Comparison of ENCODE assay signal across 14 mouse cellular contexts in genomic region chr11:68719774-68720173, GRCm38 (mm10).
"Had no signal": no experiment of that assay in that cellular context is flagged by ENCODE, and none has a peak within 500 bp of the region (broad histone marks: within the 10 kb centered on the region; RNA-seq: fewer than 3 reads in every experiment).

No protein-coding gene starts in this region.

- H3K4me3 ChIP-seq: limb, embryonic 12.5 days; limb, embryonic 15.5 days; liver, embryonic 15.5 days; midbrain, embryonic 12.5 days had no signal

- DNase-seq: lung, adult 2 months; right cerebral cortex, adult 18-20 months; right cerebral cortex, postnatal 14 days; right cerebral cortex, postnatal 4 days; thymus, adult 2 months; thymus, postnatal 14 days; thymus, postnatal 4 days had no signal

- H3K4me2 ChIP-seq: limb, embryonic 12.5 days; limb, embryonic 15.5 days; liver, embryonic 11.5 days; liver, embryonic 15.5 days; midbrain, embryonic 12.5 days had no signal

- H3K9me3 ChIP-seq: limb, embryonic 12.5 days; limb, embryonic 15.5 days; liver, embryonic 15.5 days; midbrain, embryonic 12.5 days had no signal

- H3K27me3 ChIP-seq: limb, embryonic 12.5 days; limb, embryonic 15.5 days; liver, embryonic 15.5 days; midbrain, embryonic 12.5 days had no signal

- H3K27ac ChIP-seq: limb, embryonic 12.5 days; limb, embryonic 15.5 days; liver, embryonic 15.5 days; stomach, postnatal 0 days had no signal

- H3K9ac ChIP-seq: limb, embryonic 12.5 days; limb, embryonic 15.5 days; liver, embryonic 15.5 days; midbrain, embryonic 12.5 days had no signal

- ATAC-seq: midbrain, embryonic 16.5 days had no signal
